Mouse (Mus musculus) lung, postnatal 4 days (tissue): ENCODE data around the gene Cecr2.
"Not testable (repeated sequence)": the region's sequence is repeated elsewhere in the genome, so short reads cannot be mapped to it uniquely, and the experiment has no call there.

ENCODE experiments used
- DNase-seq, 2 experiments: peaks; one replicate each; pipeline ENCODE4 v3.0.0; 2021

Cecr2 gene

DNA sequence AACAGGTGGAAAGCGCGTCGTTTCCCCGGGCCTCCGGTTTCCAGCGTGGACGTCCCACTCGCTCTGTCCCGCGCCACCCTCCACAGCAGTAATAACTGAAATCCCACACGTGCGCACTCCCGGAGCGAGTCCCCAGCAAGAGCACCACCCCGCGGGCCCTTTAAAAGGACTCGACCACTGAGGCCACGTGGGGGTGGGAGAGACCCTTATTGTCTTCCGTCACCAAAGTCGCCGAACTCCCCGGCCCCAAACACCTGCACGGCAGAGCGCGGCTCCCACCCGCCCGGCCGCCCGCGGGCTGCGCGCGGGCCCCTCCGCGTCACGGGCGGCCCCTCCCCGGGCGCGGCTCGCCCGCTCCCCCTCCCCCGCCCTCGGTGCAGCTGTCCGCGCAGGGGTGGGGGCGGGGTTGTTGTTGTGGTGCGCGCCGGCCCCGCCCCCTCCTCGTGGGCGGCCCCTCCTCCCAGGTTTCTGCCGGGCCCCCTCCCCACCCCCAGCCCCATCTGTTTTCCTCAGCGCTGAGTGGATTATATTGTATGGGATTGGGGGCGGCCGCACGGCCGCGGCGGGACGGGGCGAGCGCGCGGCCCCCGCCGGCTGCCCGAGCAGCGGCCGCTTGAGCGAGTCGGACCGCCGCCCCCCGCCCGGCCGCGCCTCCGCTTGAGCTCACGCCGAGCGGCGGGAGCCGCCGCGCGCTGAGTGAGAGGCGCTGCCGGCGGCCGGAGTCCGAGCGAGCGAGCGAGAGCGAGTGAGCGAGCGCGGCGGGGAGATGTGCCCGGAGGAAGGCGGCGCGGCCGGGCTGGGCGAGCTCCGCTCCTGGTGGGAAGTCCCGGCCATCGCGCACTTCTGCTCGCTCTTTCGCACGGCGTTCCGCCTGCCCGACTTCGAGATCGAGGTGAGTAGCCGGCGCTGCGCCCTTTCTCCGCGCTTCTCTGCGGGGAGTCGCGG, at the start of gene Cecr2:
TSS of gene Cecr2 (plus strand) at position 554 of the 945 bp plus-strand sequence.
- DNase-seq: peak; percentile 73 to 82

DNA sequence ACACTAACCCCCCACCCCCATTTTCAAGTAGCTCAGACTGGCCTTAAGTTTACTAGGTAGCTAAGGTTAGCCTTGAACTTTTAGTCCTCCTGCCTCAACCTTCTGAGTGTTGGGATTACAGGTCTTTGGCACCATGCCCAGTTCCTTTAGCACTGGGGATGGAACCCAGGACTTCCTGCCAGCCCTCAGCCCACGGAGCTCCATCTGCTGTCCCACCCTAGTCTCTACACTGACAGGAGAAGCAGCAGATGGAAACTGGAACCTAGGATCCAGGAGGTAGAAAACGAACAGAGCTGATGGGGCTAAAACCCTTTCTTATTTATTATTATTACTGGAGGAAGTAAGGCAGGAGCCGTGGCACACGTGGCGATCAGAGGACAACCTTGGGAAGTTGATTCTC, 48.6 kb upstream of the Cecr2 start:
- DNase-seq: no peak

GRCm38 (mm10) chr6:120618518-120619402, 47.4 kb upstream of the Cecr2 start:
- no peak for DNase-seq

- no peak for DNase-seq
Measured at GRCm38 (mm10) chr6:120620193-120620592, 46.0 kb upstream of the Cecr2 start.

- no peak for DNase-seq
Measured at GRCm38 (mm10) chr6:120625081-120625480, 41.1 kb upstream of the Cecr2 start.

GRCm38 (mm10) chr6:120627096-120627495, 39.1 kb upstream of the Cecr2 start:
- DNase-seq: no peak

GRCm38 (mm10) chr6:120628963-120629362, 37.2 kb upstream of the Cecr2 start:
- DNase-seq: no peak

- DNase-seq: peak; percentile 9 to 47
Measured at GRCm38 (mm10) chr6:120635391-120636028, 30.7 kb upstream of the Cecr2 start.

DNA sequence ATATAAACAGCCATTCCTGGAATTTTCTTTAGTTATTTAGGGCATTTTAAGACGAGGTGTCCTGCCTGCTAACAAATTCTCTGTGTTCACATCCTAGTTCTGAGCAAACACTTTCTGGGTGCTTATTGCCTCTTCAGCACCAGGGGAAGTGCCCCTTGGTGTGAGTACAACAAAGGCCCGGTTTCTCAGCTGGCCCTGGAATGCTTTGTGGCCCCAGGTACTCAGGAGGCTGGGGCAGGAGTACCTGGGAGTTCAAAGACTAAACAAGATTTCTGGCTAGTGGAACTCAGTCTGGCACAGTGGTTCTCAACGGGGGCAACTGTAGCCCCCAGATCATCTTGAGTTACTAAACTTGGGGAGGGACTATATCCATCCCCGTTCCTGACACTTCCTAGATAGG, 26.6 kb upstream of the Cecr2 start:
- peak; percentile 40 to 82 for DNase-seq

GRCm38 (mm10) chr6:120641866-120642378, 24.2 kb upstream of the Cecr2 start:
- DNase-seq: peak; percentile 11 to 30

DNA sequence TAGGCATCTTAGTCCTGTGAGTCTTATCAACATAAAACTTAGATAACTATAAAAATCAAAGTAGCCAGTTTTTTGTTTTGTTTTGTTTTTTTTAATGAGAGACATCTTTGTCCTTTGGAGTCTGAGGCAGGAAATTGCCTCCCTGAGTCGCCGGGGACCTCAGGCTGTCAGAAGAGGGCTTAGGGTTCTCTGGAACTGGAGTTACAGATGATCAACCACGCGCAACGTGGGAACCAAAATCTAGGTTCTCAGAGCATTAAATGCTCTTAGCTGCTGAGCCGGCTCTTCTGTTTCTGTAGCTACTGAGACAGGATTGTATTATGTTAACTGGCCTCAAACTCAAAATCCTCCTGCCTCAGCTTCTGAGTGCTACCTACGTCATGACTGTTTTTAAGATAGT, 22.4 kb upstream of the Cecr2 start:
- no peak for DNase-seq

DNA sequence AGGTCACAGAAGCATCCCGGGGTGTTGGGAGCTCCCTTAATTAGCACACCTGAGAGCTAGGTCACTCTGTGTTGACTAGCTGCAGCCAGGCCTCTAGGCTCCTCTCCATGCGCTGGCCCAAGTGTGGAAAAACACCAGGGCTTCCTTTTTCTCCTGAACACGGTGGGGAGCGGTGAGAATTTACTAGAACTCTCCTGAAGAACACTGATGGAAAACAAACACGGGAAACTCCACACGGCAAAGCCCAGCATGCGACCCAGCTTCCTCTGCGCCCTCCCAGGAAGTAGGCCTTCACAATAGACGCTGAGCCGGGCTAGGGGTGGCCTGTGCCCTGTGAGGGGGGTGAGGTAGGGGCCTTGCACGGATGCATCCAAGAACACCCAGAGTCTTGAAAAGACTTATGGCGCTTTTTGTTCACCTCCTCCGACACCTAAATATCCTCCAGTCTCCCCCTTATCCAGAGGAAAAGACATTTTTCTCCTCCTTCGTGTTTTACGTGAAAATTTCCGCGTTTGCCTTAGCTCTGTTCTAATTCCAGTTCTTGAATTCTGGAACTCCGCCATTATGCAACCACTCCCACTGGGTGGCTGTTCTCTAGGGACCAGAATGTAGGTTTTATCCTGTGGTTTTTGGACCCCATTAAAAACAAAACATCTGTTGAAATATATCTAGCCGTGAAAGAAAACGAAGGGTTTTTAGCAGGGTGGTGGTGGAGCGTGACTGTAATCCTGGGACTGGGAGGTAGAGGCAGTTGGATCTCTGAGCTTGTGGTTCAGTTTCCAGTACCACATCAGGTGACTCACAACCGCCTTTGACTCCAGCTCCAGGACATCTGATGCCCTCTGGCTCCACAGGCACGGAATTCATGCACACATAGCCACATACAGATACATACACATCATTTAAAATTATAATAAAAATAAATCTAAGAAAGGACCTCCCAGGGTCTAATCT, 21.5 kb upstream of the Cecr2 start:
- no peak for DNase-seq

DNA sequence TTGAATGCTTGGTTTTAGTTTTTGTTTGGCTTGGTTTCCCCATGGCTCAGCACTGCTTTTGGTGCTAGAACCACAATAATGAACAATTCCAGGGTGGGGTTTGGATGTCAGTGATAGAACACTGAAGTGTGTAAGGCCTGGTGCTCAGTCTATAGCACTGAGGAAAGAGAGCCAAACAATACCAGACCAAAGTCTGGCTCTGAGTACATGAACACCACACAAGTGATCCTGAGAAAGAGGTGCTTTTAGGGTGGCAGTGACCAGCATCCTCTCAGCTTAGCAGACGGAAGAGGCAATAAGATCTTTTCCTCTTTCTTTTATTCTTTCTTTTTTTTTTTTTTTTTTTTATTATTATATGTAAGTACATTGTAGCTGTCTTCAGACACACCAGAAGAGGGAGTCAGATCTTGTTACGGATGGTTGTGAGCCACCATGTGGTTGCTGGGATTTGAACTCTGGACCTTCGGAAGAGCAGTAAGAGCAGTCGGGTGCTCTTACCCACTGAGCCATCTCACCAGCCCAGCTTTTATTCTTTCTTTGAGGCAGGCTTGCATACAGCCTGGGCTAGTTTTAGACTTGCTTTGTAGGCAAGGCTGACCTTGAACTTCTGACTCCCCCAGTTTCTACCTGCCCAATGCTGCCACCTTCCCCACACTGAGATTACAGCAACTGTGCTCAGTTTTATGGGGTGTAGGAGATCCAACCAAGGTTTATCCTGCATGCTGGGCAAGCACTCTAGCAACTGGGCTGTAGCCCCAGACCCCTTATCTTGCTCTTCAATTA, 18.7 kb upstream of the Cecr2 start:
- DNase-seq: not testable (repeated sequence)

DNA sequence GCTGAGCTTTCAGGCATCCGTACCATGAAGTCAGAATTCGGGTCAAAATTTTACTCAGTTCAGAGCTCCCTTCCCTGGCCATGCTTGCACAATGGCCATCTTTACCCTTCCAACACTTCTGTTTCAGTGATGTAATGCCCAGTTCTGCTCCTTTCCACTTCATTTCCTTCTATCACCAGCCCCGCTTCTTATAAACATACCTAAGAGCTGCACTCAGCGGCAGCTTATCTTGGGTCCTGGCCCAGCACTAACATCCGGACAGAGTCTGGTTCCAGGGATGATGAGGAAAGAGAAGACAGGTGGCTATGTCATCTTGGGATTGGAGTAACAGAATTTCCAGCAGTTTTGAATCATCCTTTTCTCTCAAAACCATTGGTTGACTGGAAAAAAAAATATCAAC, 18.0 kb upstream of the Cecr2 start:
- no peak for DNase-seq

DNA sequence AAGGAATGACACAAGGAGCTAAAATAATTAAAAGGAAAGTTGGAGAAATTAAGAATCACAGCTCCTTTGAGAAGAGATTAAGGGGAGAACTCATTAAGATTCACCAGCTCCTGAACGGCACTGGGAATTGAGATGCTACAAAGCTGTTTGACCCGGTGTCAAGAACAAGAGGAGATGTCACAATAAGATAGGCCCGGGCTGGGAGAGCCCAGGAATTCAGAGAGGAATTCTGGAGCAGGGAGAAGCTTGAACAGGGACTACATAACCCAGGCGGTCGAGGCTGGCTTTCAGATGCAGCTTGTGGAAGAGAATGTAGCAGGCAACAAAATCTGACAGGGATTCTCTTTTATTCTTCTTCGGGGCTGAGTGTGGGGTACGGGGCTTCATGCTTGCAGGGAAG, 13.5 kb upstream of the Cecr2 start:
- no peak for DNase-seq

- no peak for DNase-seq
Measured at GRCm38 (mm10) chr6:120655702-120656101, 10.5 kb upstream of the Cecr2 start.

DNA sequence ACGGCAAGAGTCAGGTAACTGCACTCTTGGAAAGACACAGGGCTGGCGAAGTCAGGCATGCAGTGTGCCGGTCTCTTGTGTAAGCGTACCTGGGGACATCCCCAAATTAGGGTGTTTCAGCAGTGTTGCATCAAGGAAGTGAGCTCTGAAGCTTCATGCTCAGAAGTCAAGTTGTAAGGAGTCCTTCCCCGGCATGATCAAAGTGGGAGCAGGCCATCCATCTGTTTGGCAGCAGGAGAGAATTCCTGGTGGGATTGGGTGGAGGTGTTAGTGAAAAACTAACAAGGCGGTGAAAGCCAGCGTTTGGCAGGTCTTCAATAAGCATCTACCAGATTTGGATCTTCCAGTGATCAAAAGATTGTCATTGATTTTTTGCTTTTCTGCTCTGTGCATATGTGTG, 7.3 kb upstream of the Cecr2 start:
- no peak for DNase-seq

DNA sequence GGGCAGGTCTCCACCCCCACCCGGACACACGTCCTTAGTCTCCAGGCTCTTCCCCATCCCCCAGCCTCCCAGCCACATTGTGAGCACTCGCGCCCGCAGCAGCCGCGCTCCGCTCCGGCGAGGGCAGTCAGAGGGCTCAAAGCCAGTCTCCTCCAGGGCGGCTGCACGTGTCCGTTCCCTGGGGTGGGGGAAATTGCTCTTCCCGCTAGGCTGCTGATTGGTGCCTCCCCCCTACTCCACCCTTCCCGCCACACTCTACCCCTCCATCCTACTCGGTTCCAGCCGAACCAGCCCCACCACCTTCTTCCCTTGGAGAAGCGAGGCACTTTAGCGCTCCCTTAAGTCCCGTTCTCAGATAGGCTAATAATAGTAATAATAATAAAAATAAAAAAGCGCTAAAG, 754 bp upstream of the Cecr2 start:
- DNase-seq: peak; percentile 59 to 75

- peak; percentile 58 to 67 for DNase-seq
Measured at GRCm38 (mm10) chr6:120666761-120667421, 722 bp downstream of the Cecr2 start.

DNA sequence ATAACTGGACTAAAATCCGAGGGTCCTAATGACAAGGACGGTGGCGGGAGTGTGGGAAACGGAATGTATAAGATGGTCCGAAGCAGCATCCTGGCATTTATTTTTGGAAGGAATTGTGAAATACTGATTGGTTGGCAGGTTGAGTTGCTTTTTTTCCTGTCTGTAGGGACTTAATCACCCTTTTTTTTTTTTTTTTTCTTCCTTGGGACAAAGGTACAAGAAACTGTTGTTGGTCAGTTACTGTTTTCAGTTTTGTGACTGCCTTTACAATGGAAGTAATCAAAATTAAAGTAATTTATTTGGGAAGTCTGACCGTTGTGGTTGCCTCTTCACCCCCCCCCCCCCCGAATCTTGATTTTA, 1.2 kb downstream of the Cecr2 start:
- DNase-seq: no peak
